Mouse (Mus musculus): ENCODE results near the gene Cdc42ep4. TPM values are rescaled to one million over a fixed set of nuclear protein-coding genes. Genes with fewer than 3 reads are reported as not detected.
A peak's percentile ranks its signal among the peaks of the same experiment; 100 is the strongest.

Cdc42ep4 gene
- polyA plus RNA-seq, 1 experiment from 2014 or later, result 37.0 TPM

GRCm38 (mm10) chr11:113684707-113685426 is 66.8 kb downstream of the Cdc42ep4 start:
- DNase-seq (ENCODE audit: low spot score), result no peak

- peak; percentile 95 for DNase-seq (ENCODE audit: low spot score)
Observed at GRCm38 (mm10) chr11:113683957-113684706, 67.5 kb downstream of the Cdc42ep4 start, which contains the start of the genes Fam104a and D11Wsu47e. Gene Fam104a (minus strand): TSS chr11:113684155. Gene D11Wsu47e (plus strand): TSS chr11:113684412.

GRCm38 (mm10) chr11:113683627-113683956 is 68.1 kb downstream of the Cdc42ep4 start:
- no peak for DNase-seq (ENCODE audit: low spot score)

- DNase-seq (ENCODE audit: low spot score), result peak; percentile 59
Observed at GRCm38 (mm10) chr11:113682897-113683626, 68.6 kb downstream of the Cdc42ep4 start.

GRCm38 (mm10) chr11:113681979-113682378 is 69.7 kb downstream of the Cdc42ep4 start:
- DNase-seq (ENCODE audit: low spot score), result no peak

GRCm38 (mm10) chr11:113680954-113681353 is 70.7 kb downstream of the Cdc42ep4 start:
- DNase-seq (ENCODE audit: low spot score), result no peak

- no peak for DNase-seq (ENCODE audit: low spot score)
Observed at GRCm38 (mm10) chr11:113678373-113678772, 73.3 kb downstream of the Cdc42ep4 start.

- no peak for DNase-seq (ENCODE audit: low spot score)
Observed at GRCm38 (mm10) chr11:113677378-113677777, 74.3 kb downstream of the Cdc42ep4 start.

Other genes with a start within 250 kb of the Cdc42ep4 start
- gene Sstr2, start 132.5 kb downstream of the Cdc42ep4 start, polyA plus RNA-seq (2015; fragmentation: Nextera tagmentation; extraction: Ambion mirVana), result 3.4 and 4.0 TPM in 2 replicates
- 21.6 and 22.1 TPM in 2 replicates for gene Cog1, start 102.7 kb downstream of the Cdc42ep4 start, polyA plus RNA-seq (2015; fragmentation: Nextera tagmentation; extraction: Ambion mirVana)
- 19.4 and 19.9 TPM in 2 replicates for gene Slc39a11, start 101.8 kb downstream of the Cdc42ep4 start, polyA plus RNA-seq (2015; fragmentation: Nextera tagmentation; extraction: Ambion mirVana)
- 53.3 and 54.7 TPM in 2 replicates for gene Fam104a, start 67.7 kb downstream of the Cdc42ep4 start, polyA plus RNA-seq (2015; fragmentation: Nextera tagmentation; extraction: Ambion mirVana)
- gene D11Wsu47e, start 67.5 kb downstream of the Cdc42ep4 start, polyA plus RNA-seq (2015; fragmentation: Nextera tagmentation; extraction: Ambion mirVana), result 15.7 and 17.0 TPM in 2 replicates
- 38.4 and 45.2 TPM in 2 replicates for gene Cpsf4l, start 41.9 kb downstream of the Cdc42ep4 start, polyA plus RNA-seq (2015; fragmentation: Nextera tagmentation; extraction: Ambion mirVana)